Mouse (Mus musculus) lung, postnatal 0 days (tissue): Measurements from ENCODE around the gene Aldh1l1.

ENCODE experiments used
- CTCF ChIP-seq: IDR thresholded peaks from 2 replicates; pipeline ENCODE4 v1.5.1; 2016; ENCODE audit warnings: antibody characterized with exemption, mild to moderate bottlenecking
- EP300 ChIP-seq: IDR thresholded peaks from 2 replicates; pipeline ENCODE4 v1.6.1; 2016; ENCODE audit warnings: antibody characterized with exemption, mild to moderate bottlenecking, control low read depth

DNA sequence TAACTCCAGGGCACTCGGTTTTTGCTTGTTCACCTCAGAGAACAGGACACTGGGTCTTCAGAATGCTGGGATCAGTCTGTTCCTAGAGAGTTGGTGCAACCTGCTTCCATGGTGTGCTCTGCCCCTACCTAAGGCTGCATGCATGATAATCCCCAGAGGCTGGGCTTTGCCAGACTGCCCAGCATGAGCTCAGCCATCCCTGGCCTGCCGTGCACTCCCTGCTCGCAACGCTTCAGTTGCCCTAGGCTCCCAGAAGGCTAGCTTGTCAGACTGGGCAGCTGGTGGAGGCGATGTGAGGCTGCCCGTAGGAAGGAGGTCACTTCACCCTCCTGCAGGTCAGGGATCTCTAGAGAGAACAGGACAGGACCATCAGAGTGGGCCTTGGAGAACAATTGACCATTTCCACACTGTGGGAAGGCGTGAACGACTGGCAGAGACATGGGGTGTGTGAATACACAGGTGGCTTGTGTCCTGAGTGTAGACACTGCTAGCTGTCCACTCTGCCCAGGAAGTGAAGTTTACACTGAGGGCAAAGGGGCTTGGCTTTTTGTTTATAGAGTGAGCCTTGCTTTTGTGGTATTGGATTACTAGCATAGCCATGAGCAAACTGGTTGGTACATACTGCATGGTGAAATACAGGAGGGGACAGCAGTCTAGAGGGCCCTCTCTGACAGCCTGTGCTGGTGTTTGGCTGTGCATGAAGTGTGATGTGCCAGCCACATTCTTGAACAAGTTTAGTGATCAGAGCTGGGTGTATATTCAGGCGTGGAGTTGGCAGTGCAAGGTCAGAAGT is 134.8 kb downstream of the Aldh1l1 start:
- TF ChIP-seq EP300 (0 out of 2 replicates have a peak, but pooled peaks have one; percentile 12), CTCF (no peak)
